ENCODE assay signal across 23 mouse cellular contexts in genomic region chr16:97203554-97203953, GRCm38 (mm10). TPM values are rescaled to one million over a fixed set of nuclear protein-coding genes. Genes with fewer than 3 reads are reported as not detected.
DNase-seq lines count a peak whose midpoint lies in the region; ATAC-seq and TF ChIP-seq lines count a peak whose summit lies in the region.
"Had no signal": no experiment of that assay in that cellular context is flagged by ENCODE, and none has a peak within 500 bp of the region (broad histone marks: within the 10 kb centered on the region; RNA-seq: fewer than 3 reads in every experiment).

No protein-coding gene starts in this region.

- TF ChIP-seq RAD21 in CH12.LX (IDR thresholded peaks at IDR 0.05; ENCODE audit: low read depth, low read length), result no peak

- H3K4me1 ChIP-seq in CH12.LX (ENCODE audit: control insufficient read depth in 1 of 2, insufficient read depth in 2 of 2), result peaks cover 10 to 52% of the 10 kb centered on the region in 2 experiments
- no peaks in the 10 kb centered on the region for H3K4me1 ChIP-seq in cerebellum, adult 2 months (ENCODE audit: control insufficient read depth, insufficient read depth, low read length)

- no peaks in the 10 kb centered on the region for H3K27me3 ChIP-seq in CH12.LX (replicated peaks)
- no peaks in the 10 kb centered on the region for H3K27me3 ChIP-seq in cerebellum, adult 2 months (ENCODE audit: control insufficient read depth, insufficient read depth, low read length)
- H3K27me3 ChIP-seq: Patski had no signal

- TF ChIP-seq POLR2A in CH12.LX (IDR thresholded peaks at IDR 0.05; ENCODE audit: low read depth, low read length), result no peak
- no peak for TF ChIP-seq POLR2A in cerebellum, adult 2 months (IDR thresholded peaks at IDR 0.05; ENCODE audit: borderline replicate concordance, insufficient read depth, low read length)

- dilution Hi-C loops in CH12.LX (cut with MboI; ENCODE audit: extremely low pct_ligation_motif_present, extremely low pct_unique_long_range_greater_than_20kb, low sequenced_read_pairs), result no loop called here

- in situ Hi-C loops in CH12.LX (cut with MboI; ENCODE audit: low pct_ligation_motif_present, low pct_unique_long_range_greater_than_20kb, low sequenced_read_pairs), result no loop called here

- peak overlapping the region; percentile 72 for H3K4me2 ChIP-seq in CH12.LX (ENCODE audit: insufficient read depth, low read depth, poor library complexity, severe bottlenecking)

- WGBS in cerebellum, adult 2 months, result 96% methylated on average over 2 of the region's 2 CpGs

- peak; percentile 27 for ATAC-seq in CD4-positive, CD25-positive, alpha-beta regulatory T cell, adult 4 months
- peak; percentile 19 for ATAC-seq in inflammation-experienced regulatory T-cells, adult 6 months
- no peak for ATAC-seq in megakaryocyte-erythroid progenitor cell, adult 5-6 weeks (replicated peaks; ENCODE audit: low FRiP score, low TSS enrichment, poor library complexity, severe bottlenecking)
- ATAC-seq: Patski had no signal

- DNase-seq in CH12.LX (ENCODE audit: extremely low read depth), result no peak
- peak; percentile 44 for DNase-seq in induced T-regulatory cell, adult 2 months (ENCODE audit: low read depth)
- DNase-seq in cerebellum, adult 2 months, result no peak
- no peak for DNase-seq in layer of hippocampus, adult 9-11 months
- DNase-seq in right cerebral cortex, postnatal 36 days (ENCODE audit: low spot score in 2 of 2), result no peak
- DNase-seq: adrenal gland, adult 2 months; adrenal gland, adult 8-10 months; adrenal gland, postnatal 10 days; adrenal gland, postnatal 14 days; adrenal gland, postnatal 25 days; adrenal gland, postnatal 36 days; B cell, adult 2 months; cerebellum, adult 11 months; cerebellum, adult 11-12 months; cerebellum, adult 18-20 months; cerebellum, adult 8-10 months had no signal

- H3K36me3 ChIP-seq in CH12.LX (replicated peaks in 1 of 2; ENCODE audit: control insufficient read depth in 1 of 2, insufficient read depth in 1 of 2, low read length in 1 of 2), result no peaks in the 10 kb centered on the region
- H3K36me3 ChIP-seq: G1E had no signal

- H3K79me2 ChIP-seq in CH12.LX (replicated peaks; ENCODE audit: control insufficient read depth, extremely low read depth, insufficient read depth, poor library complexity, severe bottlenecking), result no peaks in the 10 kb centered on the region

- H3K9me3 ChIP-seq in CH12.LX (replicated peaks; ENCODE audit: low read length), result peaks cover 2% of the 10 kb centered on the region

- TF ChIP-seq CTCF in CH12.LX (conservative IDR thresholded peaks at IDR 0.05 in 1 of 2, IDR thresholded peaks at IDR 0.05 in 1 of 2; ENCODE audit: low read depth in 2 of 2, low read length in 2 of 2), result no peak
- no peak for TF ChIP-seq CTCF in cerebellum, adult 2 months (IDR thresholded peaks at IDR 0.05; ENCODE audit: borderline replicate concordance, insufficient read depth, low read depth, low read length)

- 0 out of 2 replicates have a peak overlapping the region, but pooled peaks have one; percentile 13 for H3K9ac ChIP-seq in CH12.LX (ENCODE audit: insufficient read depth, low read depth)

- H3K4me3 ChIP-seq in CH12.LX (replicated peaks in 1 of 3; ENCODE audit: low read depth in 2 of 3, low read length in 2 of 3, poor library complexity in 1 of 3), result no peak overlapping the region
- H3K4me3 ChIP-seq in cerebellum, adult 2 months (replicated peaks; ENCODE audit: insufficient read depth, low read depth, low read length), result no peak overlapping the region

- H3K27ac ChIP-seq in CH12.LX (ENCODE audit: insufficient read depth, low read depth), result peak overlapping the region; percentile 79; the same call in 1 of the 2 replicates
- no peak overlapping the region for H3K27ac ChIP-seq in cerebellum, adult 2 months (ENCODE audit: insufficient read depth, low read length)

- no peak for TF ChIP-seq EP300 in CH12.LX (IDR thresholded peaks at IDR 0.05; ENCODE audit: low read length)

TF ChIP-seq in CH12.LX, 34 proteins besides CTCF, POLR2A, EP300 and RAD21:
- peak; percentile 77 for TF ChIP-seq BHLHE40 (IDR thresholded peaks at IDR 0.05; ENCODE audit: low read depth, low read length)
- peak; percentile 52; the same call in 1 of the 2 replicates for TF ChIP-seq SIN3A (IDR thresholded peaks at IDR 0.05; ENCODE audit: low read length)
- no peak for TF ChIP-seq TCF12 (IDR thresholded peaks at IDR 0.05; ENCODE audit: low read depth, low read length)
- TF ChIP-seq UBTF (IDR thresholded peaks at IDR 0.05; ENCODE audit: low read depth, low read length), result 0 out of 2 replicates have a peak, but pooled peaks have one; percentile 22
- TF ChIP-seq CHD1 (IDR thresholded peaks at IDR 0.05; ENCODE audit: low read depth, low read length), result 0 out of 2 replicates have a peak, but pooled peaks have one; percentile 60
- peak; percentile 4; the same call in 1 of the 2 replicates for TF ChIP-seq USF1 (IDR thresholded peaks at IDR 0.05; ENCODE audit: low read depth, low read length)
- no peak for TF ChIP-seq JUND (conservative IDR thresholded peaks at IDR 0.05; ENCODE audit: low read depth, low read length)
- TF ChIP-seq MAX (IDR thresholded peaks at IDR 0.05; ENCODE audit: low read length), result no peak

RNA-seq across cellular contexts. Expression of gene Dscam, which starts 33.0 kb away (rescaled TPM):
- 1 to 10 TPM; 1.9 to 2.8 TPM for polyA plus RNA-seq in CD4-positive, CD25-positive, alpha-beta regulatory T cell, adult 4 months (2017; shearing (Covaris generic))
- total RNA-seq in CH12.LX (2012; rRNA removed) (under 0.01 and 0.04 TPM in 2 replicates), CH12.LX (2014; rRNA removed) (0.03 and 0.12 TPM in 2 replicates)
- polyA plus RNA-seq in CH12.LX (2012; ENCODE audit: insufficient read length, low read depth), result 0.30 and 0.39 TPM in 2 replicates
- polyA plus RNA-seq in inflammation-experienced regulatory T-cells, adult 6 months (2017; shearing (Covaris generic)), result 1 to 10 TPM in 2 of 3 experiments, under 1 TPM in 1; 0.79 to 2.3 (median 1.0) TPM
- polyA plus RNA-seq in cerebellum, adult 2 months (2012; rRNA removed), result 14.4 and 16.0 TPM in 2 replicates
- 0.84 TPM in 1 of 2 replicates, not detected in the other for total RNA-seq in megakaryocyte-erythroid progenitor cell, adult 5-6 weeks (2014; fragmentation: Nextera tagmentation)
- 0.19 TPM in 1 of 2 replicates, not detected in the other for total RNA-seq in megakaryocyte-erythroid progenitor cell, adult 5-6 weeks (2017)
- total RNA-seq: adrenal gland, adult 2 months; MEL had no signal
- polyA plus RNA-seq: C2C12, G1E had no signal
